Mouse (Mus musculus): ENCODE measurements around the gene Dnaaf3. TPM values are rescaled to one million over a fixed set of nuclear protein-coding genes. Genes with fewer than 3 reads are reported as not detected.
"Not testable (repeated sequence)": the region's sequence is repeated elsewhere in the genome, so short reads cannot be mapped to it uniquely, and the experiment has no call there.

The Dnaaf3 gene
- polyA plus RNA-seq (2014; fragmentation: Nextera tagmentation; extraction: Ambion mirVana), result 0.93 and 0.95 TPM in 2 replicates

GRCm38 (mm10) chr7:4532005-4532729 is at the start of gene Dnaaf3:
Dnaaf3 (minus strand) TSS chr7:4532453.
- 6% methylated on average over 28 of the region's 28 CpGs for WGBS
- ATAC-seq (ENCODE audit: insufficient read depth, low FRiP score, low TSS enrichment), result peak; percentile 94
- H3K27ac ChIP-seq (ENCODE audit: low read depth, low read length), result no peak within 1 kb of the TSS

DNA sequence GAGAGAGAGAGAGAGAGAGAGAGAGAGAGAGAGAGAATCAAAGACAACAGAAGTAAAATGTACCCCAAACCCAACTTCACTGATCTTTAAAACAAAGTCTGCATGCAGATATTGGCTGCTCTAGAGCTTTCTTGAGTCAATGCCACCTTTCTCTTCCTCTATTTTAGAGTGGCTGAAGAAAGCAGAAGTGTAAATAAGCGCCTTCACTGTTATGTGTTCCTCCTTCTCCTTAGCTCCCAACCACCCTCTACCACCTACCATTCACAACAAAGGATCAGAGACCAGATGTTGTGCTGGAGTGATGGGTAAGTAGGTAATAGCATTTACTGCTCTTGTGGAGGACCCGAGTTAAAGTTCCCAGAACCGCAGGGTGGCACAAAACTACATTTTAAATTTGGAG is 49.2 kb upstream of the Dnaaf3 start:
- not testable (repeated sequence) for H3K4me3 ChIP-seq (ENCODE audit: low read depth, low read length); DNase-seq (ENCODE audit: low spot score); H3K9ac ChIP-seq (ENCODE audit: low read length); H3K27me3 ChIP-seq (ENCODE audit: control insufficient read depth, insufficient read depth, low read length); H3K27ac ChIP-seq (ENCODE audit: low read depth, low read length); H3K4me1 ChIP-seq (ENCODE audit: control insufficient read depth, insufficient read depth, low read length); H3K36me3 ChIP-seq (ENCODE audit: control insufficient read depth, insufficient read depth, low read length); H3K9me3 ChIP-seq (ENCODE audit: control insufficient read depth, low read length); H3K4me2 ChIP-seq (ENCODE audit: low read depth); ATAC-seq (ENCODE audit: insufficient read depth, low FRiP score, low TSS enrichment)
- 89% methylated on average over 3 of the region's 3 CpGs for WGBS

More at GRCm38 (mm10) chr7:4532005-4532729, at the start of gene Dnaaf3:
- Histone ChIP-seq H3K4me3 (ENCODE audit: low read depth, low read length) (peak within 1 kb of the TSS; percentile 32), H3K4me1 (ENCODE audit: control insufficient read depth, insufficient read depth, low read length) (no peaks in the 10 kb centered on the region), H3K9ac (ENCODE audit: low read length) (peak within 1 kb of the TSS; percentile 14), H3K4me2 (ENCODE audit: low read depth) (peak within 1 kb of the TSS; percentile 62), H3K27me3 (ENCODE audit: control insufficient read depth, insufficient read depth, low read length) (0 out of 2 replicates have a peak, but pooled peaks cover 3% of the 10 kb centered on the region), H3K9me3 (ENCODE audit: control insufficient read depth, low read length) (no peaks in the 10 kb centered on the region), H3K36me3 (ENCODE audit: control insufficient read depth, insufficient read depth, low read length) (no peaks in the 10 kb centered on the region)
- peak; percentile 83 for DNase-seq (ENCODE audit: low spot score)

- WGBS, result 61% methylated on average over 2 of the region's 2 CpGs
- H3K9ac ChIP-seq (ENCODE audit: low read length); DNase-seq (ENCODE audit: low spot score); H3K4me1 ChIP-seq (ENCODE audit: control insufficient read depth, insufficient read depth, low read length); H3K9me3 ChIP-seq (ENCODE audit: control insufficient read depth, low read length); H3K36me3 ChIP-seq (ENCODE audit: control insufficient read depth, insufficient read depth, low read length); H3K4me3 ChIP-seq (ENCODE audit: low read depth, low read length); H3K4me2 ChIP-seq (ENCODE audit: low read depth); H3K27ac ChIP-seq (ENCODE audit: low read depth, low read length); ATAC-seq (ENCODE audit: insufficient read depth, low FRiP score, low TSS enrichment); H3K27me3 ChIP-seq (ENCODE audit: control insufficient read depth, insufficient read depth, low read length): not testable (repeated sequence)
Observed at GRCm38 (mm10) chr7:4572361-4572760, 40.1 kb upstream of the Dnaaf3 start.

GRCm38 (mm10) chr7:4562660-4563059 is 30.4 kb upstream of the Dnaaf3 start:
- no peak for DNase-seq (ENCODE audit: low spot score)
- no peak overlapping the region for H3K27ac ChIP-seq (ENCODE audit: low read depth, low read length)
- H3K9me3 ChIP-seq (ENCODE audit: control insufficient read depth, low read length), result no peaks in the 10 kb centered on the region
- H3K4me3 ChIP-seq (ENCODE audit: low read depth, low read length), result no peak overlapping the region
- WGBS, result 89% methylated on average over 3 of the region's 3 CpGs
- H3K4me1 ChIP-seq (ENCODE audit: control insufficient read depth, insufficient read depth, low read length), result no peaks in the 10 kb centered on the region
- H3K36me3 ChIP-seq (ENCODE audit: control insufficient read depth, insufficient read depth, low read length), result no peaks in the 10 kb centered on the region
- H3K27me3 ChIP-seq (ENCODE audit: control insufficient read depth, insufficient read depth, low read length), result no peaks in the 10 kb centered on the region
- H3K9ac ChIP-seq (ENCODE audit: low read length), result no peak overlapping the region
- no peak overlapping the region for H3K4me2 ChIP-seq (ENCODE audit: low read depth)
- no peak for ATAC-seq (ENCODE audit: insufficient read depth, low FRiP score, low TSS enrichment)

DNA sequence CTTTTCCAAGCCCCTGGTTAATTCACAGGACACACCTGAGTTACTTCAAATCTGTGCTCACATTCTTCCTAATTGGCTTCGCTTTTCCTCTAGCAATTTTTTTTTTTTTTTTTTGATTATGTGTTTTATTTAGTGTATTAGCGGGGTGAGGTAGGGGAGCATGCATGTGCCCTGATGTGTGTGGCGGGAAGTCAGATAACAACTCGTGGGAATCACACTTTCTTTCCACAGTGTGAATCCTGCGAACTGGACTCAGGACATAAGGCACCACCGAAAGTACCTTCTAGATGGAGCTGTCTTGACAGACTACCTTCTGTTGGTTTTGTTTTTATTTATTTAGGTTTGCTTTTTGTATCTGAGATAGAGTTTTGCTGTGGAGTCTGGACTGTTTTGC is 24.9 kb upstream of the Dnaaf3 start:
- no peak overlapping the region for H3K4me2 ChIP-seq (ENCODE audit: low read depth)
- no peaks in the 10 kb centered on the region for H3K9me3 ChIP-seq (ENCODE audit: control insufficient read depth, low read length)
- no peaks in the 10 kb centered on the region for H3K27me3 ChIP-seq (ENCODE audit: control insufficient read depth, insufficient read depth, low read length)
- H3K4me1 ChIP-seq (ENCODE audit: control insufficient read depth, insufficient read depth, low read length), result no peaks in the 10 kb centered on the region
- no peak overlapping the region for H3K4me3 ChIP-seq (ENCODE audit: low read depth, low read length)
- no peak overlapping the region for H3K9ac ChIP-seq (ENCODE audit: low read length)
- H3K36me3 ChIP-seq (ENCODE audit: control insufficient read depth, insufficient read depth, low read length), result no peaks in the 10 kb centered on the region
- ATAC-seq (ENCODE audit: insufficient read depth, low FRiP score, low TSS enrichment) (peak; percentile 9; the same call in 1 of the 2 replicates), DNase-seq (ENCODE audit: low spot score) (no peak)
- H3K27ac ChIP-seq (ENCODE audit: low read depth, low read length), result no peak overlapping the region
- WGBS, result 70% methylated on average over 6 of the region's 6 CpGs

DNA sequence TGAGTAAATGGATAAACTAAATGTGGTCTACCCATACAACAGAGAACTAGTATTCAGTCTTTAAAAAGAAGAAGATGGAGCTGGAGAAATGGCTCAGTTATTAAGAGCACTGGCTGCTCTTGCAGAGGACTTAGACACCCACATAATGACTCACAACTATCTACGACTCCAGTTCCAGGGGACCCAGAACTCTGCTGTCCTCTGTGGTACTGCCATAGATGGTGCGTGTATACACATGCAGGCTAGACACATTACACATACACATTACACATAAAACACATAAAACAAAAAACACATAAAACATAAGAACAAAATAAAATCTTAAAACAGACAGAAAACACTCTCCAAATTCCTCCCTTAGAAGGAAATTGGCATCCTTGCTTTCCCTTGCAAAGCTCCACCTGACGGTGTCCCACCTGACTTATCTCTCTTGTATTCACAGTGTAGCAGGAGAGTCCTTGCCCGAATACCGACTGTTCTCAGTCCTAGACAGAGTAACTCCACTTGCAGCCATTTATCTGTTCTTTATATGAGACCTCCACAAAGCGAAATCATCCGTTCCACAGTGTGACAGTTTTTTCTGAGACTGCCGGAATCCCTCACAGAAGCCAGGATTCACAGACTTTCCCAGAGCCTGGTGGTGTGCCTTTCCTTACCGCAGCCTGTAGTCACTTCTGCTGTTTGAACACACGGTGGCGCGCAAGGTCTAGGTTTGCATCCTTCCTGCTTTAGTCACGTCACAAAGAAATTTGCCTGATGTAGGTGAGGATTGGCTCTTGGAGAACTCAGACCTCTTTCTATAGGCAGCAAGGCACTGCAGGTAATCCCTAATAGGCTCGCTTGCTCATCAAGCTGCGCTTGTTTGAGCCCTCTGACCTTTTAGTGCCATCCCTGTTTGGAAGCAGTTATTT is 24.3 kb upstream of the Dnaaf3 start:
- 25% methylated on average over 15 of the region's 15 CpGs for WGBS
- Histone ChIP-seq H3K9me3 (ENCODE audit: control insufficient read depth, low read length) (no peaks in the 10 kb centered on the region), H3K27me3 (ENCODE audit: control insufficient read depth, insufficient read depth, low read length) (no peaks in the 10 kb centered on the region), H3K4me1 (ENCODE audit: control insufficient read depth, insufficient read depth, low read length) (no peaks in the 10 kb centered on the region), H3K4me3 (ENCODE audit: low read depth, low read length) (no peak overlapping the region), H3K36me3 (ENCODE audit: control insufficient read depth, insufficient read depth, low read length) (no peaks in the 10 kb centered on the region), H3K9ac (ENCODE audit: low read length) (no peak overlapping the region), H3K27ac (ENCODE audit: low read depth, low read length) (no peak overlapping the region), H3K4me2 (ENCODE audit: low read depth) (no peak overlapping the region)
- peak; percentile 85 for DNase-seq (ENCODE audit: low spot score)
- peak; percentile 82 for ATAC-seq (ENCODE audit: insufficient read depth, low FRiP score, low TSS enrichment)

GRCm38 (mm10) chr7:4547221-4547641 is 15.0 kb upstream of the Dnaaf3 start, which contains the start of gene Syt5:
Syt5 (minus strand) TSS chr7:4547541.
- peak within 1 kb of the TSS; percentile 27 for H3K4me3 ChIP-seq (ENCODE audit: low read depth, low read length)
- 0 out of 2 replicates have a peak, but pooled peaks cover 8% of the 10 kb centered on the region for H3K4me1 ChIP-seq (ENCODE audit: control insufficient read depth, insufficient read depth, low read length)
- peak within 1 kb of the TSS; percentile 44 for H3K4me2 ChIP-seq (ENCODE audit: low read depth)
- H3K27me3 ChIP-seq (ENCODE audit: control insufficient read depth, insufficient read depth, low read length), result no peaks in the 10 kb centered on the region
- DNase-seq (ENCODE audit: low spot score) (peak; percentile 60), ATAC-seq (ENCODE audit: insufficient read depth, low FRiP score, low TSS enrichment) (peak; percentile 43)
- H3K9me3 ChIP-seq (ENCODE audit: control insufficient read depth, low read length), result no peaks in the 10 kb centered on the region
- peak within 1 kb of the TSS; percentile 50 for H3K9ac ChIP-seq (ENCODE audit: low read length)
- 5% methylated on average over 33 of the region's 33 CpGs for WGBS
- H3K27ac ChIP-seq (ENCODE audit: low read depth, low read length), result peak within 1 kb of the TSS; percentile 56; the same call in 1 of the 2 replicates
- no peaks in the 10 kb centered on the region for H3K36me3 ChIP-seq (ENCODE audit: control insufficient read depth, insufficient read depth, low read length)

DNA sequence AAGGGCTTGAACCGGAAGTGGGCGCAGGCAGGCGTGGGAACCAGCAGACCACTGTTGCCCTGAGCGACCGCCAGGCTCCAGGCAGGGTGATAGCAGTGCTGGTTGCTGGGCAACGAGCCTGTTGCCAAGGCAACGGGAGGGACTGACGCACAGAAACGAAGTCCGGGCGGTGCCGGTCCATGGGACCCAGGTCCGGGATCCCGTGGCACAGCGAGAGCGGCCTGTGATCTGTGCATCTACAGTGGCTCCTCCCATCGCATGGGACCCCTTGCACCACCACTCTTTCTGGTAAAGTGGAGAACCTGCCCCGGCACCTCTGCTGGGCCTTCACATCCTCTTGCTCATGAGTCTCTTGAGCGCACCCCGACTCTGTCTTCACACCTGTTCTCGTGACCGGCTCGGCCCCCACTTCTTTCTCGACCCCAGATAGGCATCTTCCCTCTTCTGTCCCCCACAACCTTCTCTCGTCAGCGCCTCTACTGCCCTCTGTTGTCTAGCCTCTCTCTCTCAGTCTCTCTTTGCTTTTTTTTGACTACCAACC is 14.4 kb upstream of the Dnaaf3 start:
- Histone ChIP-seq H3K9ac (ENCODE audit: low read length) (peak overlapping the region; percentile 50), H3K4me3 (ENCODE audit: low read depth, low read length) (peak overlapping the region; percentile 27), H3K9me3 (ENCODE audit: control insufficient read depth, low read length) (no peaks in the 10 kb centered on the region), H3K4me2 (ENCODE audit: low read depth) (peak overlapping the region; percentile 44), H3K36me3 (ENCODE audit: control insufficient read depth, insufficient read depth, low read length) (no peaks in the 10 kb centered on the region), H3K27me3 (ENCODE audit: control insufficient read depth, insufficient read depth, low read length) (no peaks in the 10 kb centered on the region), H3K27ac (ENCODE audit: low read depth, low read length) (peak overlapping the region; percentile 56; the same call in 1 of the 2 replicates), H3K4me1 (ENCODE audit: control insufficient read depth, insufficient read depth, low read length) (0 out of 2 replicates have a peak, but pooled peaks cover 8% of the 10 kb centered on the region)
- ATAC-seq (ENCODE audit: insufficient read depth, low FRiP score, low TSS enrichment) (peak; percentile 95), DNase-seq (ENCODE audit: low spot score) (peak; percentile 91)
- WGBS, result 4% methylated on average over 26 of the region's 26 CpGs
